Mouse (Mus musculus): ENCODE measurements around the gene Zfp955b. TPM values are rescaled to one million over a fixed set of nuclear protein-coding genes. Genes with fewer than 3 reads are reported as not detected.

Gene Zfp955b
- polyA plus RNA-seq, 1 experiment: 2.5 TPM

Other genes with a start within 250 kb of the Zfp955b start
- gene 4921501E09Rik, start 221.5 kb upstream of the Zfp955b start, polyA plus RNA-seq (2012; fragmentation: generic; extraction: Trizol): not detected
- 1.3 TPM for gene Zfp563, start 200.2 kb upstream of the Zfp955b start, polyA plus RNA-seq (2012; fragmentation: generic; extraction: Trizol)
- 0.04 TPM for gene Morc2b, start 149.9 kb upstream of the Zfp955b start, polyA plus RNA-seq (2012; fragmentation: generic; extraction: Trizol)
- gene Olfr55, start 121.1 kb upstream of the Zfp955b start, polyA plus RNA-seq (2012; fragmentation: generic; extraction: Trizol): not detected
- gene Olfr239, start 98.2 kb upstream of the Zfp955b start, polyA plus RNA-seq (2012; fragmentation: generic; extraction: Trizol): not detected
- gene Olfr1564, start 67.9 kb upstream of the Zfp955b start, polyA plus RNA-seq (2012; fragmentation: generic; extraction: Trizol): 0.01 TPM
- 2.5 TPM for gene Zfp955a, start 34.4 kb upstream of the Zfp955b start, polyA plus RNA-seq (2012; fragmentation: generic; extraction: Trizol)
- not detected for gene Olfr63, start 24.9 kb upstream of the Zfp955b start, polyA plus RNA-seq (2012; fragmentation: generic; extraction: Trizol)
- 1.3 TPM for gene Zfp81, start 69.3 kb downstream of the Zfp955b start, polyA plus RNA-seq (2012; fragmentation: generic; extraction: Trizol)
- gene Zfp101, start 105.1 kb downstream of the Zfp955b start, polyA plus RNA-seq (2012; fragmentation: generic; extraction: Trizol): 2.0 TPM
- not detected for gene Actl9, start 143.4 kb downstream of the Zfp955b start, polyA plus RNA-seq (2012; fragmentation: generic; extraction: Trizol)
- 6.2 TPM for gene Adamts10, start 234.7 kb downstream of the Zfp955b start, polyA plus RNA-seq (2012; fragmentation: generic; extraction: Trizol)

All from C2C12 (cell line).